Mouse (Mus musculus): ENCODE data around the gene Rnase12.

The Rnase12 gene

GRCm38 (mm10) chr14:51057401-51057831 is at the start of gene Rnase12:
TSS of gene Rnase12 (minus strand) at chr14:51057661.
- DNase-seq (ENCODE audit: low spot score) = no peak

GRCm38 (mm10) chr14:51106449-51106967 is 49.0 kb upstream of the Rnase12 start:
- no peak for DNase-seq (ENCODE audit: low spot score)

- no peak for DNase-seq (ENCODE audit: low spot score)
Measured at GRCm38 (mm10) chr14:51104366-51104765, 46.9 kb upstream of the Rnase12 start.

GRCm38 (mm10) chr14:51103217-51103616 is 45.8 kb upstream of the Rnase12 start:
- DNase-seq (ENCODE audit: low spot score) = peak; percentile 71

- no peak for DNase-seq (ENCODE audit: low spot score)
Measured at GRCm38 (mm10) chr14:51101284-51101683, 43.8 kb upstream of the Rnase12 start.

- no peak for DNase-seq (ENCODE audit: low spot score)
Measured at GRCm38 (mm10) chr14:51098921-51099320, 41.5 kb upstream of the Rnase12 start.

- DNase-seq (ENCODE audit: low spot score) = peak; percentile 76
Measured at GRCm38 (mm10) chr14:51098300-51098699, 40.8 kb upstream of the Rnase12 start.

- DNase-seq (ENCODE audit: low spot score) = no peak
Measured at GRCm38 (mm10) chr14:51095736-51096524, 38.5 kb upstream of the Rnase12 start.

- DNase-seq (ENCODE audit: low spot score) = no peak
Measured at GRCm38 (mm10) chr14:51094921-51095320, 37.5 kb upstream of the Rnase12 start.

- DNase-seq (ENCODE audit: low spot score) = no peak
Measured at GRCm38 (mm10) chr14:51094096-51094875, 36.8 kb upstream of the Rnase12 start.

- DNase-seq (ENCODE audit: low spot score) = no peak
Measured at GRCm38 (mm10) chr14:51093496-51093895, 36.0 kb upstream of the Rnase12 start.

GRCm38 (mm10) chr14:51092073-51092620 is 34.7 kb upstream of the Rnase12 start:
- DNase-seq (ENCODE audit: low spot score) = peak; percentile 10

- peak; percentile 62 for DNase-seq (ENCODE audit: low spot score)
Measured at GRCm38 (mm10) chr14:51090921-51091900, 33.8 kb upstream of the Rnase12 start, which contains the start of the genes Rnase4 and Ang. TSS of gene Rnase4 (plus strand) at chr14:51091077. TSS of gene Ang (plus strand) at chr14:51091150.

- DNase-seq (ENCODE audit: low spot score) = peak; percentile 96
Measured at GRCm38 (mm10) chr14:51090077-51090781, 32.8 kb upstream of the Rnase12 start.

GRCm38 (mm10) chr14:51089674-51090076 is 32.2 kb upstream of the Rnase12 start:
- no peak for DNase-seq (ENCODE audit: low spot score)

GRCm38 (mm10) chr14:51088970-51089673 is 31.7 kb upstream of the Rnase12 start:
- DNase-seq (ENCODE audit: low spot score) = peak; percentile 100

- peak; percentile 93 for DNase-seq (ENCODE audit: low spot score)
Measured at GRCm38 (mm10) chr14:51088166-51088969, 30.9 kb upstream of the Rnase12 start.

- peak; percentile 50 for DNase-seq (ENCODE audit: low spot score)
Measured at GRCm38 (mm10) chr14:51087762-51088161, 30.3 kb upstream of the Rnase12 start.

- DNase-seq (ENCODE audit: low spot score) = no peak
Measured at GRCm38 (mm10) chr14:51085911-51086310, 28.4 kb upstream of the Rnase12 start.

Data from embryo, embryonic 10.5 days (tissue).